23 mouse cellular contexts compared by ENCODE assay signal in genomic region chr14:99339681-99340522, GRCm38 (mm10). TPM values are rescaled to one million over a fixed set of nuclear protein-coding genes. Genes with fewer than 3 reads are reported as not detected.
A peak's percentile ranks its signal among the peaks of the same experiment; 100 is the strongest.
DNase-seq lines count a peak whose midpoint lies in the region; ATAC-seq and TF ChIP-seq lines count a peak whose summit lies in the region.
"Had no signal": no experiment of that assay in that cellular context is flagged by ENCODE, and none has a peak within 500 bp of the region (broad histone marks: within the 10 kb centered on the region; RNA-seq: fewer than 3 reads in every experiment).

No protein-coding gene starts in this region.

- DNase-seq in forebrain, postnatal 0 days: no peak
- DNase-seq in forebrain, embryonic 10.5 days (ENCODE audit: extremely low spot score, low spot score): no peak
- DNase-seq in ES-E14 (ENCODE audit: low read depth, low spot score): no peak
- DNase-seq in spleen, postnatal 36 days (ENCODE audit: low spot score in 2 of 2): no peak
- DNase-seq in heart, adult 9 months (ENCODE audit: low spot score in 2 of 2): no peak
- DNase-seq: adrenal gland, adult 2 months; adrenal gland, postnatal 25 days; cerebellum, adult 18-20 months; cerebellum, postnatal 10 days; embryo, embryonic 11 days; gastrocnemius, adult 2 months; gastrocnemius, postnatal 25 days; heart, postnatal 14 days; kidney, adult 2 months had no signal

- in situ Hi-C loops in ES-E14 (cut with MboI; ENCODE audit: low sequenced_read_pairs in 2 of 2, unreplicated experiment in 2 of 2): no loop called here

- no peak for TF ChIP-seq CTCF in forebrain, postnatal 0 days (IDR thresholded peaks at IDR 0.05; ENCODE audit: low read depth)
- no peak for TF ChIP-seq CTCF in E14TG2a.4 (conservative IDR thresholded peaks at IDR 0.05; ENCODE audit: low read length)

- H3K27me3 ChIP-seq in forebrain, postnatal 0 days (ENCODE audit: insufficient read depth, low read length): no peaks in the 10 kb centered on the region
- H3K27me3 ChIP-seq in forebrain, embryonic 10.5 days (ENCODE audit: poor library complexity, severe bottlenecking): no peaks in the 10 kb centered on the region
- no peaks in the 10 kb centered on the region for H3K27me3 ChIP-seq in E14TG2a.4 (ENCODE audit: insufficient read depth, low read length)
- H3K27me3 ChIP-seq in intestine, embryonic 15.5 days (replicated peaks): no peaks in the 10 kb centered on the region
- H3K27me3 ChIP-seq: embryonic facial prominence, embryonic 12.5 days; forebrain, embryonic 13.5 days; heart, embryonic 15.5 days; hindbrain, embryonic 15.5 days had no signal

- H3K9me3 ChIP-seq in forebrain, postnatal 0 days (ENCODE audit: low read length): no peaks in the 10 kb centered on the region
- H3K9me3 ChIP-seq in forebrain, embryonic 10.5 days: no peaks in the 10 kb centered on the region
- H3K9me3 ChIP-seq in E14TG2a.4 (ENCODE audit: low read length) (peaks cover 18% of the 10 kb centered on the region), ES-E14 (ENCODE audit: control insufficient read depth, insufficient read depth, low read depth, low read length) (no peaks in the 10 kb centered on the region)
- H3K9me3 ChIP-seq in intestine, embryonic 15.5 days: no peaks in the 10 kb centered on the region
- H3K9me3 ChIP-seq: embryonic facial prominence, embryonic 12.5 days; forebrain, embryonic 13.5 days; heart, embryonic 15.5 days; hindbrain, embryonic 10.5 days; hindbrain, embryonic 15.5 days had no signal

- ATAC-seq in forebrain, postnatal 0 days: peak; percentile 16; the same call in 1 of the 2 replicates
- ATAC-seq in intestine, embryonic 15.5 days: peak; percentile 61
- ATAC-seq in granulocyte monocyte progenitor cell, adult 5-6 weeks (replicated peaks; ENCODE audit: poor library complexity, severe bottlenecking): no peak
- ATAC-seq: forebrain, embryonic 13.5 days had no signal

- no peak overlapping the region for H3K27ac ChIP-seq in forebrain, postnatal 0 days (ENCODE audit: low read depth, low read length)
- H3K27ac ChIP-seq in forebrain, embryonic 10.5 days: no peak overlapping the region
- H3K27ac ChIP-seq in ES-E14 (ENCODE audit: insufficient read depth, low read depth, low read length, poor library complexity, severe bottlenecking): peak overlapping the region; percentile 99; the same call in 1 of the 2 replicates
- H3K27ac ChIP-seq in intestine, embryonic 15.5 days: no peak overlapping the region
- H3K27ac ChIP-seq: embryonic facial prominence, embryonic 12.5 days; forebrain, embryonic 13.5 days; gastrocnemius, adult 2 months; heart, embryonic 15.5 days; hindbrain, embryonic 10.5 days; hindbrain, embryonic 15.5 days had no signal

- H3K4me2 ChIP-seq in forebrain, postnatal 0 days (ENCODE audit: low read depth): no peak overlapping the region
- no peak overlapping the region for H3K4me2 ChIP-seq in intestine, embryonic 15.5 days (replicated peaks)
- H3K4me2 ChIP-seq: embryonic facial prominence, embryonic 12.5 days; forebrain, embryonic 13.5 days; heart, embryonic 11.5 days; heart, embryonic 15.5 days had no signal

- no peaks in the 10 kb centered on the region for H3K36me3 ChIP-seq in forebrain, postnatal 0 days (ENCODE audit: insufficient read depth)
- H3K36me3 ChIP-seq in forebrain, embryonic 10.5 days (replicated peaks): no peaks in the 10 kb centered on the region
- peaks cover 28% of the 10 kb centered on the region for H3K36me3 ChIP-seq in E14TG2a.4 (ENCODE audit: insufficient read depth, low read length)
- peaks cover 3% of the 10 kb centered on the region; the same call in 1 of the 2 replicates for H3K36me3 ChIP-seq in ES-E14 (ENCODE audit: control insufficient read depth, insufficient read depth, low read length, poor library complexity, severe bottlenecking)
- no peaks in the 10 kb centered on the region for H3K36me3 ChIP-seq in intestine, embryonic 15.5 days
- H3K36me3 ChIP-seq: embryonic facial prominence, embryonic 12.5 days; heart, embryonic 15.5 days; hindbrain, embryonic 10.5 days; hindbrain, embryonic 15.5 days had no signal

- 17% methylated on average over 9 of the region's 9 CpGs for WGBS in forebrain, postnatal 0 days
- WGBS in forebrain, embryonic 10.5 days: 18% methylated on average over 9 of the region's 9 CpGs
- WGBS in intestine, embryonic 15.5 days: 14% methylated on average over 9 of the region's 9 CpGs

- H3K4me3 ChIP-seq in forebrain, postnatal 0 days (ENCODE audit: low read depth, low read length): no peak overlapping the region
- H3K4me3 ChIP-seq in forebrain, embryonic 10.5 days: no peak overlapping the region
- peak overlapping the region; percentile 35; the same call in 1 of the 2 replicates for H3K4me3 ChIP-seq in E14TG2a.4 (replicated peaks; ENCODE audit: low read length)
- H3K4me3 ChIP-seq in ES-E14 (ENCODE audit: insufficient read depth in 1 of 2, low read depth in 1 of 2, low read length in 2 of 2, poor library complexity in 1 of 2, severe bottlenecking in 1 of 2): peak overlapping the region in 1 of 2 experiments; percentile 33; a peak in 1 of 4 replicates
- H3K4me3 ChIP-seq in intestine, embryonic 15.5 days (replicated peaks): no peak overlapping the region
- H3K4me3 ChIP-seq: embryonic facial prominence, embryonic 12.5 days; forebrain, embryonic 13.5 days; gastrocnemius, adult 2 months; heart, embryonic 15.5 days; hindbrain, embryonic 10.5 days; hindbrain, embryonic 15.5 days had no signal

- H3K4me1 ChIP-seq in forebrain, postnatal 0 days (ENCODE audit: insufficient read depth): no peaks in the 10 kb centered on the region
- peaks cover 9% of the 10 kb centered on the region for H3K4me1 ChIP-seq in forebrain, embryonic 10.5 days
- peaks cover 69% of the 10 kb centered on the region for H3K4me1 ChIP-seq in E14TG2a.4 (replicated peaks; ENCODE audit: low read depth, low read length)
- H3K4me1 ChIP-seq in ES-E14 (ENCODE audit: control insufficient read depth in 2 of 2, insufficient read depth in 2 of 2, low read length in 2 of 2, poor library complexity in 1 of 2): peaks cover 12 to 13% of the 10 kb centered on the region in 2 experiments
- H3K4me1 ChIP-seq in intestine, embryonic 15.5 days (replicated peaks): no peaks in the 10 kb centered on the region; the same call in 1 of the 2 replicates
- H3K4me1 ChIP-seq: embryonic facial prominence, embryonic 12.5 days; forebrain, embryonic 13.5 days; heart, embryonic 15.5 days; hindbrain, embryonic 10.5 days; hindbrain, embryonic 15.5 days had no signal

- no peak overlapping the region for H3K9ac ChIP-seq in forebrain, postnatal 0 days
- no peak overlapping the region for H3K9ac ChIP-seq in ES-E14 (ENCODE audit: insufficient read depth, low read depth, low read length, poor library complexity, severe bottlenecking)
- H3K9ac ChIP-seq in intestine, embryonic 15.5 days: no peak overlapping the region
- H3K9ac ChIP-seq: embryonic facial prominence, embryonic 12.5 days; forebrain, embryonic 13.5 days; heart, embryonic 15.5 days; hindbrain, embryonic 15.5 days had no signal

TF ChIP-seq in ES-E14, 5 proteins besides CTCF, POLR2A, EP300 and RAD21:
- TF ChIP-seq CHD2 (IDR thresholded peaks at IDR 0.05; ENCODE audit: low read depth, low read length) (peak; percentile 57; the same call in 1 of the 2 replicates), MAFK (IDR thresholded peaks at IDR 0.05; ENCODE audit: insufficient read depth, low read depth, low read length) (no peak), ZNF384 (IDR thresholded peaks at IDR 0.05; ENCODE audit: low read depth, low read length) (no peak), ZC3H11A (IDR thresholded peaks at IDR 0.05; ENCODE audit: borderline replicate concordance, low read depth, low read length) (no peak), HCFC1 (IDR thresholded peaks at IDR 0.05; ENCODE audit: borderline replicate concordance, insufficient read depth, low read length) (no peak)

RNA-seq across cellular contexts. Expression of gene Klf5, which starts 41.4 kb away (rescaled TPM):
- 5.5 and 6.2 TPM in 2 replicates for total RNA-seq in forebrain, postnatal 0 days (2014; rRNA removed)
- 9.7 and 12.1 TPM in 2 replicates for polyA plus RNA-seq in forebrain, postnatal 0 days (2015; fragmentation: Nextera tagmentation; extraction: Ambion mirVana)
- polyA plus RNA-seq in forebrain, embryonic 10.5 days (2016; fragmentation: Nextera tagmentation; extraction: Ambion mirVana): 1.0 and 1.1 TPM in 2 replicates
- 23.2 and 34.7 TPM in 2 replicates for total RNA-seq in ES-E14 (2012; rRNA removed)
- polyA plus RNA-seq in intestine, embryonic 15.5 days (2015; fragmentation: Nextera tagmentation; extraction: Ambion mirVana): 95.8 and 112 TPM in 2 replicates
- total RNA-seq in granulocyte monocyte progenitor cell, adult 5-6 weeks (2014; fragmentation: Nextera tagmentation): 0.41 and 2.0 TPM in 2 replicates
- 0.77 and 1.5 TPM in 2 replicates for total RNA-seq in granulocyte monocyte progenitor cell, adult 5-6 weeks (2017)
